Mouse (Mus musculus) brain, embryonic 18.5 days (tissue): ENCODE measurements at regions not wholly inside any gene's neighbourhood (a gene's known extent, or its start where the extent isn't known, plus 50 kb on each side); places are given as distances from the start of the nearest gene placed in this dataset.

Experiments used
- DNase-seq: peaks from one replicate; pipeline ENCODE4 v3.0.0-alpha.2; 2012; ENCODE audit warnings: low read depth, low spot score

DNA sequence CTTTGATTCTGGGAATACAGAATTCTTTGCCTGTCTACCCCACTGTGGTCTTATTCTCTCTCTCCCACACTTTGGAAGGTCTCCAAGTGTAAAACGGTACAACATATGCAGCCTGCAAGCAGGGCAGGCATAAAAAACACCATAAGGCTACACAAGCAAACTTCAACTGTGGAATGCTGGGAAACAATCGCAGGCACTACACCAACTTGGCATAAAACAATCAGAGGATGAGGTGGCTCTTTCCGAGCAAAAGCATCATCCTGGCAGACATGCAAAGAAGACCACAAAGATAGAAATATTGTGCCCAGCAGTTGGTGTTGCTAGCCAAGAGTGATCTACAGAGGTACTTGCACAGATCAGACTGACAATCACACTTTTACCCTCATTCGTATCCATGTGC lies 88.0 kb upstream of the Galnt5 start:
- DNase-seq: no peak

DNA sequence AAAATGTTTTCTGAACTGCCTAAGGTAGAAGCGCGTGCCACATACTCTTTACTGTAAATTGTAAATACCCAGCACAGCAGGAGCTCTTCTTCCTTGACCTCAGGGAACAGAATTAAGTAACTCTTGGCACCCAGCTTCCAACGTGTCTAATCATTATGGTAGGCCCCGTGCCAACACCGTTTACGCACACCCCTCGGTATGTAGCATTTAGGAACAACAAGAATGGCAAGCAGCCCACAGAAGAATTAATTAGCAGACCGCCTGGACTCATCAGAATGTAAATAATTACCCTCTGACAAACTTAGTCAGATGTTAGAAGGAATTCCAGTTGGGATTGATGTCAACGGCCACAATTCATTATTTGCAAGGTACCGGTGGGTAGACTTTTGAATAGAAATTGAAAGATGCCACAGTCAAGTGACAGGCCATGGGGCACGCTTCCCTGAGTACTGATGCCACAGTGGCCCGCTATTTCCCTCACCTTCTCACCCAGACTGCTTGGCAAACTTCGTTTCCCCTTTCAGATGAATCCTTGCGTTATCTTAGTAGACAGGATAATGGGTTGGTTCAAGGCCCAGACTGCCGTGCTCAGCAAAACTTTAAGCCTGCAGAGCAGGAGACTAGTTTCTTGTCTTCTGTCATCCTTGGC lies 81.2 kb upstream of the Galnt5 start:
- DNase-seq: no peak

DNA sequence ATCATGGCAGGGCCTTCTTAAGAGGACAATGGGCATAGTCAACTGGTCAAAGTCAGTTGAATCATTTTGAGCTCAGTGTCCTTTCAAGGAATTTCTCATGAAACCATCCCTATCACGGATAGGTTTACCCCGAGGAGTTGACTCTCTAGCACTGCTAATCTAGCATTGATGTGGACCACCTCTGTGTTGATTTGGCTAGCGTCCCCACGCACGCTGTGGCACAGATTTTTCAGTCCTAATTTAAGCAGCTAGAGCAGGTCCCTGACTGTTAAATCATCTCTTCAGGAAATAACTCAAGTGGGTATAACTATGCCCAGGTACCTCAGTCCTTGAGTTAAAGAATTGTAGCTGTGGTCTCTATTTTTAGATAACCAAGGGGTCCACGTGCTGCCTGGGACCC lies 80.0 kb upstream of the Galnt5 start:
- DNase-seq: no peak

DNA sequence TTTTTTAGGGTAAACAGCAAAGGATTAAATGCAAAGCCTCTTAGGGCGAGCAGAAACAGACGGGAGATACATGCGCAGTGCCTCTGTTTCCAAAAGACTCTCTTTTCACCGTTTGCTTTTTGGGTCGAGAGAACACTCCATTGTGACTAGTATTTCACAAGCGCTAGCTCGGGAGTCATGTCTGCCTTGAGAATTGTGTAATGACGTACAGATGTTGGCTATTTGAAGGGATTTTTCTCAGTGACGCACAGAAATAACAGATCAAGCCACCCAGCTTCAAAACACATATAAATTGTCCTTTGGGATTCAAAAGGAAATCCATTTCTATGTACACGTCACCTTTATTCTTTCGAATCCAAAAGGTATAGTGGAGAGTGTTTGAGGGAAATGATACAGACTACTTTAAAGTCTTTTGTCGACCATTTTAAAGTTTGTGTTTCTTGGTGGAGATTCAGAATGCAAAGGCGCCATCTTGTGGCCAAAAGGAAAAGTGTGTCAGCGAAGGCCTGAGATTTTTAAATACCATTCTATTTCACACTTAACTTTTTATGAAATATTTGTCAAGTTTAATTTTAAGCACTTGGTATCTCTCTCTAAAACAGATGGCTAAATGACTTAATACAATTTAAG lies 78.5 kb upstream of the Galnt5 start:
- peak; percentile 54 for DNase-seq

DNA sequence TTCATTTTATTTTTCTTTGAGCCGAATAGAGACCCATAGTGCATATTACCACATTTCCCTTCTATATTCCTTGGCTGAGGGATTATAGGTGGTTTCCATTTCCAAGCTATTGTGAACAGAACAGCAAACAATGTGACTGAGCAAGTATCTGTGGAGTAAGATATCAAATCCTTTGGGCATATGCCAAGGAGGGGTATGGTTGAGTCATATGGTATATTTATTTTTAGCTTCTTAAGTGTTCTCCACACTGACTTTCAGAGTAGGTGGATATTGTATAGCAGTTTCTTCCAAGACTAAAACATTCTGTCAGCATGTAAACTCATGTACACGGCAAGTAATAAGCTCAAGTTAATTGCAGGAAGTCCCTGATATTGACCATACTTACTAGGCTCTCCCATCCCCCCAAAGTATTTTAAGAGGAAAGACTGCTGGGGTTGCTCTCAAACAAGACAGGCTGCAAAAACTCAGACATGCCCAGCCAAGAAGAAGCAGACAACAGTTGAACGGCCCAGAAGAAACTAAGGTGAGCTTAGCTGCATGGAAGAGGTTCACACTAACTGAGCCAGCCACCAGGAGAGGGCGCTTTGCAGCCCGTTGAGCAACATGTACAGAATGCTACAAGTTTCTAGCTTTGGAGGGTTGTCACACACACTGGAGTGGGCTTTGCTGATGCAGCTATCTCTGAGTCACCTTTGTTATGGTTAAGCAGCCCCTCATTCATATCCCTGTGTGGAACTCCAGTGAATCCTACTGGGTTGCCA lies 63.4 kb upstream of the Galnt5 start:
- no peak for DNase-seq
